Mouse (Mus musculus): Measurements from ENCODE around the gene Rhoj. TPM values are rescaled to one million over a fixed set of nuclear protein-coding genes. Genes with fewer than 3 reads are reported as not detected.
A peak's percentile ranks its signal among the peaks of the same experiment; 100 is the strongest.
"Not testable (repeated sequence)": the region's sequence is repeated elsewhere in the genome, so short reads cannot be mapped to it uniquely, and the experiment has no call there.

The Rhoj gene
- total RNA-seq, 4 experiments from 2014 or later, result 6.4 to 10.8 (median 9.9) TPM

- DNase-seq (ENCODE audit: low spot score in 2 of 2), result not testable (repeated sequence)
These were observed 41.4 kb downstream of the Rhoj start for GRCm38 (mm10) chr12:75349537-75349936.

- no peak for DNase-seq (ENCODE audit: low spot score in 2 of 2)
These were observed 42.6 kb downstream of the Rhoj start for GRCm38 (mm10) chr12:75350750-75351149.

GRCm38 (mm10) chr12:75351846-75352245, 43.7 kb downstream of the Rhoj start:
- DNase-seq (ENCODE audit: low spot score in 2 of 2), result no peak

GRCm38 (mm10) chr12:75352410-75352809, 44.3 kb downstream of the Rhoj start:
- peak in 1 of 2 experiments; percentile 45 for DNase-seq (ENCODE audit: low spot score in 2 of 2)

- no peak for DNase-seq (ENCODE audit: low spot score in 2 of 2)
These were observed 46.2 kb downstream of the Rhoj start for GRCm38 (mm10) chr12:75354354-75354753.

- no peak for DNase-seq (ENCODE audit: low spot score in 2 of 2)
These were observed 49.7 kb downstream of the Rhoj start for GRCm38 (mm10) chr12:75357781-75358180.

- peak; percentile 53 to 63 for DNase-seq (ENCODE audit: low spot score in 2 of 2)
These were observed 50.6 kb downstream of the Rhoj start for GRCm38 (mm10) chr12:75358714-75359113.

- DNase-seq (ENCODE audit: low spot score in 2 of 2), result no peak
These were observed 51.4 kb downstream of the Rhoj start for GRCm38 (mm10) chr12:75359500-75359899.

- DNase-seq (ENCODE audit: low spot score in 2 of 2), result no peak
These were observed 51.9 kb downstream of the Rhoj start for GRCm38 (mm10) chr12:75359921-75360482.

- no peak for DNase-seq (ENCODE audit: low spot score in 2 of 2)
These were observed 54.3 kb downstream of the Rhoj start for GRCm38 (mm10) chr12:75362456-75362855.

- no peak for DNase-seq (ENCODE audit: low spot score in 2 of 2)
These were observed 56.3 kb downstream of the Rhoj start for GRCm38 (mm10) chr12:75364416-75364815.

- DNase-seq (ENCODE audit: low spot score in 2 of 2), result no peak
These were observed 57.6 kb downstream of the Rhoj start for GRCm38 (mm10) chr12:75365621-75366124.

- DNase-seq (ENCODE audit: low spot score in 2 of 2), result no peak
These were observed 59.2 kb downstream of the Rhoj start for GRCm38 (mm10) chr12:75367371-75367770.

- peak; percentile 43 for DNase-seq (ENCODE audit: low spot score in 2 of 2)
These were observed 60.4 kb downstream of the Rhoj start for GRCm38 (mm10) chr12:75368527-75368926.

GRCm38 (mm10) chr12:75369418-75369851, 61.3 kb downstream of the Rhoj start:
- DNase-seq (ENCODE audit: low spot score in 2 of 2), result no peak

GRCm38 (mm10) chr12:75374437-75374836, 66.3 kb downstream of the Rhoj start:
- no peak for DNase-seq (ENCODE audit: low spot score in 2 of 2)

GRCm38 (mm10) chr12:75375060-75375459, 66.9 kb downstream of the Rhoj start:
- no peak for DNase-seq (ENCODE audit: low spot score in 2 of 2)

- DNase-seq (ENCODE audit: low spot score in 2 of 2), result no peak
These were observed 68.0 kb downstream of the Rhoj start for GRCm38 (mm10) chr12:75376126-75376525.

GRCm38 (mm10) chr12:75386731-75387130, 78.6 kb downstream of the Rhoj start:
- no peak for DNase-seq (ENCODE audit: low spot score in 2 of 2)

- DNase-seq (ENCODE audit: low spot score in 2 of 2), result peak in 1 of 2 experiments; percentile 30
These were observed 79.0 kb downstream of the Rhoj start for GRCm38 (mm10) chr12:75387156-75387555.

- peak in 1 of 2 experiments; percentile 25 for DNase-seq (ENCODE audit: low spot score in 2 of 2)
These were observed 79.7 kb downstream of the Rhoj start for GRCm38 (mm10) chr12:75387846-75388245.

- DNase-seq (ENCODE audit: low spot score in 2 of 2), result no peak
These were observed 80.4 kb downstream of the Rhoj start for GRCm38 (mm10) chr12:75388521-75388920.
